Mouse (Mus musculus): ENCODE data around the gene Cux1. TPM values are rescaled to one million over a fixed set of nuclear protein-coding genes. Genes with fewer than 3 reads are reported as not detected.

Cux1 gene
- polyA plus RNA-seq, 1 experiment from 2014 or later, result 100 TPM

DNA sequence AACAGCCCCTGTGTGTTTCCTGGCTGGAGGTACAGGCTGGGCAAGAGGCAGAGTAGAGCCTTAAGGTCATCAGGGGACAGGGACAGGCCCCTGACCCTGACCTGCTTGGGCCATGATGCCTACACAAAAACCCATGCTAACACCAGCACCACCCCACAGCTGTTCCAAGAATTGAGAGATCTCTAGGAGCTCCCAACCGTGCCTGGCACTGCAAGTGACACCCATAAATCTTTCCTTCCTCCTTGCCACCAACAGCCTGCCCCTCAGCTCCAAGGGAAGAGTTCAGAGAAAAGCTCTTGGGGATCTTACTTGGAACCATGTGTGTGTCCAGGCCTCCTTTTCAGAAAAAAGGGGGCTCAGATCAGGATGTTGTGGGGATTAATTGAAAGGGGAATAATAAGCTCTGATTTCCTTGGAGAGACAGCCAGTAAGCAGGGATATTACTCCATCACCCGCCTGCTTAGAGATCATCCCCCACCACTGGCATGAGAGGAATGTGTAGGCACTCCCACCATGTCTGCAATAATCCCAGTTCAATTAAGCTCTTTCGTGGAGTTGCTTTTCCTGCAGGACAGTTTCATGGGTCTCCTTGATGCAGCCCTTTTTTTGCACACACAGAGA, 44.3 kb downstream of the Cux1 start:
- Histone ChIP-seq H3K4me1 (ENCODE audit: control insufficient read depth, insufficient read depth, low read depth, low read length) (peaks cover 3% of the 10 kb centered on the region; the same call in 1 of the 2 replicates), H3K4me3 (ENCODE audit: low read length) (no peak overlapping the region), H3K36me3 (ENCODE audit: control insufficient read depth, insufficient read depth, low read length) (no peaks in the 10 kb centered on the region), H3K27ac (ENCODE audit: low read depth, low read length) (no peak overlapping the region), H3K4me2 (ENCODE audit: low read length) (no peak overlapping the region), H3K27me3 (replicated peaks; ENCODE audit: control insufficient read depth, insufficient read depth, low read length) (no peaks in the 10 kb centered on the region), H3K9me3 (ENCODE audit: control insufficient read depth, low read length) (no peaks in the 10 kb centered on the region), H3K9ac (ENCODE audit: low read depth, low read length) (no peak overlapping the region)
- whole genome bisulfite sequencing, result 32% methylated on average over 3 of the region's 3 CpGs
- ATAC-seq, result no peak

- H3K27ac ChIP-seq (ENCODE audit: low read depth, low read length), result no peak overlapping the region
- no peak overlapping the region for H3K4me3 ChIP-seq (ENCODE audit: low read length)
- WGBS, result 85% methylated on average over 3 of the region's 3 CpGs
- H3K27me3 ChIP-seq (replicated peaks; ENCODE audit: control insufficient read depth, insufficient read depth, low read length), result no peaks in the 10 kb centered on the region
- no peaks in the 10 kb centered on the region for H3K36me3 ChIP-seq (ENCODE audit: control insufficient read depth, insufficient read depth, low read length)
- no peak overlapping the region for H3K9ac ChIP-seq (ENCODE audit: low read depth, low read length)
- H3K4me1 ChIP-seq (ENCODE audit: control insufficient read depth, insufficient read depth, low read depth, low read length), result peaks cover 3% of the 10 kb centered on the region; the same call in 1 of the 2 replicates
- H3K9me3 ChIP-seq (ENCODE audit: control insufficient read depth, low read length), result no peaks in the 10 kb centered on the region
- no peak overlapping the region for H3K4me2 ChIP-seq (ENCODE audit: low read length)
- no peak for ATAC-seq
Measured at GRCm38 (mm10) chr5:136521656-136522055, 45.6 kb downstream of the Cux1 start.

DNA sequence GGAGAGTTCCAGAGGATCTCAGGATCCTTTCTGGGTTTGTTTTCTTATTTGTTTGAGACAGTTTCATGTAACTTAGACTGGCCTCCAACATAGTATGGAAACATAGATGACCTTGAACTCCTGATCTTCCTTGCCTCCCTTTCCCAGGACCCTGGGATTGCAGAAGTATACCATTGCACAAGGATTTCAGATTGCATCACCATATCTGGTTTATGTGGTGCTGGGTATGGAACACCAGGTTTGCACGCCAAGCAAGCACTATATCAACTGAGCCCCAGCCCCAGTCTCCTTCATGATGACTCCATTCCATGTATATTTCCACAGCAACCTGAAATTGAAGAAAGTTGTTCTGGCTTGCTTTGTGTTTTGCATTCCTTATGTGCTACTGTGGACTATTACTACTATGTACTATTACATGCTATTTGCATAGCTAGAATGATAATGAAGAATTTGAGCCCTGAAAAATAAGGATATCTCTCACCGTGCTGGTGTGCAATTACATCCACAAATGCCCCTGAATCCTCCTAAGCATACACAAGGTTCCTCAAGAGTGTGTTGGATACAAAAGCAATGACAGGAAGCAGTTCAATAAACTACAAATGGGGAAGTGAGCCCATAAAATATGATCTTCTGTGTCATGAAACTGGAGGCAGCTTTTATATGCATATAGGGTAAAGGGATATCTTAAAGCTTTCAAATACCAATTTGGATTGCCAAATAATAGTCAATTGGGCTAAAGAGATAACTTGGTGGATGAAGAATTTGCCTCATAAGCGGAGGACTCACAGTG, 48.4 kb downstream of the Cux1 start:
- Histone ChIP-seq H3K4me3 (ENCODE audit: low read length) (no peak overlapping the region), H3K27ac (ENCODE audit: low read depth, low read length) (no peak overlapping the region), H3K9ac (ENCODE audit: low read depth, low read length) (no peak overlapping the region), H3K27me3 (replicated peaks; ENCODE audit: control insufficient read depth, insufficient read depth, low read length) (no peaks in the 10 kb centered on the region), H3K36me3 (ENCODE audit: control insufficient read depth, insufficient read depth, low read length) (no peaks in the 10 kb centered on the region), H3K4me2 (ENCODE audit: low read length) (no peak overlapping the region), H3K9me3 (ENCODE audit: control insufficient read depth, low read length) (no peaks in the 10 kb centered on the region), H3K4me1 (ENCODE audit: control insufficient read depth, insufficient read depth, low read depth, low read length) (peaks cover 6% of the 10 kb centered on the region; the same call in 1 of the 2 replicates)
- WGBS, result 92% methylated on average over 3 of the region's 3 CpGs
- ATAC-seq, result no peak

- 70% methylated on average over 2 of the region's 2 CpGs for WGBS
- no peak overlapping the region for H3K4me3 ChIP-seq (ENCODE audit: low read length)
- H3K4me1 ChIP-seq (ENCODE audit: control insufficient read depth, insufficient read depth, low read depth, low read length), result peaks cover 3% of the 10 kb centered on the region; the same call in 1 of the 2 replicates
- H3K9ac ChIP-seq (ENCODE audit: low read depth, low read length), result no peak overlapping the region
- no peak for ATAC-seq
- H3K27me3 ChIP-seq (replicated peaks; ENCODE audit: control insufficient read depth, insufficient read depth, low read length), result no peaks in the 10 kb centered on the region
- H3K9me3 ChIP-seq (ENCODE audit: control insufficient read depth, low read length), result no peaks in the 10 kb centered on the region
- no peak overlapping the region for H3K27ac ChIP-seq (ENCODE audit: low read depth, low read length)
- no peak overlapping the region for H3K4me2 ChIP-seq (ENCODE audit: low read length)
- no peaks in the 10 kb centered on the region for H3K36me3 ChIP-seq (ENCODE audit: control insufficient read depth, insufficient read depth, low read length)
Measured at GRCm38 (mm10) chr5:136517510-136517909, 49.8 kb downstream of the Cux1 start.

GRCm38 (mm10) chr5:136516593-136516992, 50.7 kb downstream of the Cux1 start:
- Histone ChIP-seq H3K4me1 (ENCODE audit: control insufficient read depth, insufficient read depth, low read depth, low read length) (peaks cover 3% of the 10 kb centered on the region; the same call in 1 of the 2 replicates), H3K9ac (ENCODE audit: low read depth, low read length) (no peak overlapping the region), H3K36me3 (ENCODE audit: control insufficient read depth, insufficient read depth, low read length) (no peaks in the 10 kb centered on the region), H3K27me3 (replicated peaks; ENCODE audit: control insufficient read depth, insufficient read depth, low read length) (no peaks in the 10 kb centered on the region), H3K9me3 (ENCODE audit: control insufficient read depth, low read length) (no peaks in the 10 kb centered on the region), H3K4me3 (ENCODE audit: low read length) (no peak overlapping the region), H3K4me2 (ENCODE audit: low read length) (no peak overlapping the region), H3K27ac (ENCODE audit: low read depth, low read length) (no peak overlapping the region)
- WGBS, result 89% methylated on average over 3 of the region's 3 CpGs
- ATAC-seq, result no peak

- no peak overlapping the region for H3K4me2 ChIP-seq (ENCODE audit: low read length)
- H3K27me3 ChIP-seq (replicated peaks; ENCODE audit: control insufficient read depth, insufficient read depth, low read length), result no peaks in the 10 kb centered on the region
- no peaks in the 10 kb centered on the region for H3K9me3 ChIP-seq (ENCODE audit: control insufficient read depth, low read length)
- H3K27ac ChIP-seq (ENCODE audit: low read depth, low read length), result no peak overlapping the region
- no peak for ATAC-seq
- H3K9ac ChIP-seq (ENCODE audit: low read depth, low read length), result no peak overlapping the region
- H3K4me1 ChIP-seq (ENCODE audit: control insufficient read depth, insufficient read depth, low read depth, low read length), result peaks cover 3% of the 10 kb centered on the region; the same call in 1 of the 2 replicates
- no peaks in the 10 kb centered on the region for H3K36me3 ChIP-seq (ENCODE audit: control insufficient read depth, insufficient read depth, low read length)
- no peak overlapping the region for H3K4me3 ChIP-seq (ENCODE audit: low read length)
- 45% methylated on average over 6 of the region's 6 CpGs for WGBS
Measured at GRCm38 (mm10) chr5:136514049-136514677, 53.1 kb downstream of the Cux1 start.

DNA sequence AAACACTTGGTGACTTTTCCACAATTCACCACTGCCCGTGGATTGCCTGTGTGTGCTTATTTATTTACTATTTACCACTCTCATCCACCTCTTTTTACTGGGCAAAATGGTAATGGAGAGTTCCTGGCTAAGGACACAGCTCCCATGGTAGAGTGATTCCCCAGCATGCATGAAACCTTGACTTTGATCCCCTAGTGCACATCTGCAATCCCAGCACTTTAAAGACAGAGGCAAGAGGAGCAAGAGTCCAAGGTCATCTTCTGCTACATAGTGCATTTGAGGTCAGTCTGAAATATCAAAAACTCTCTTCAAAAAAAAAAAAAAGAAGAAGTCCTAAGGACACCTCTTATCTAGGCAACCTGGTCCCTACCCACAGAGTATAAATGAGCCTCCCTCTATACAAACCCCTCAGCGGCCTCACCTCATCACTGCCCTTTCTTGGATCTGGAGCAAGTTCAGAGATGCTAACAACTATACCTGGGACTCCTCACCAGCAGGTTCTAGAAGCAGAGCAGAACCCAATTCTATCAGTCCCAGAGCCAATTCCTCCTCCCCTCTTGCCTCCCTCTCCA, 55.1 kb downstream of the Cux1 start:
- Histone ChIP-seq H3K4me1 (ENCODE audit: control insufficient read depth, insufficient read depth, low read depth, low read length) (peaks cover 3% of the 10 kb centered on the region; the same call in 1 of the 2 replicates), H3K27ac (ENCODE audit: low read depth, low read length) (no peak overlapping the region), H3K9ac (ENCODE audit: low read depth, low read length) (no peak overlapping the region), H3K4me2 (ENCODE audit: low read length) (no peak overlapping the region), H3K9me3 (ENCODE audit: control insufficient read depth, low read length) (no peaks in the 10 kb centered on the region), H3K27me3 (replicated peaks; ENCODE audit: control insufficient read depth, insufficient read depth, low read length) (no peaks in the 10 kb centered on the region), H3K4me3 (ENCODE audit: low read length) (no peak overlapping the region), H3K36me3 (ENCODE audit: control insufficient read depth, insufficient read depth, low read length) (no peaks in the 10 kb centered on the region)
- no peak for ATAC-seq
- WGBS, result 88% methylated on average over 2 of the region's 2 CpGs

DNA sequence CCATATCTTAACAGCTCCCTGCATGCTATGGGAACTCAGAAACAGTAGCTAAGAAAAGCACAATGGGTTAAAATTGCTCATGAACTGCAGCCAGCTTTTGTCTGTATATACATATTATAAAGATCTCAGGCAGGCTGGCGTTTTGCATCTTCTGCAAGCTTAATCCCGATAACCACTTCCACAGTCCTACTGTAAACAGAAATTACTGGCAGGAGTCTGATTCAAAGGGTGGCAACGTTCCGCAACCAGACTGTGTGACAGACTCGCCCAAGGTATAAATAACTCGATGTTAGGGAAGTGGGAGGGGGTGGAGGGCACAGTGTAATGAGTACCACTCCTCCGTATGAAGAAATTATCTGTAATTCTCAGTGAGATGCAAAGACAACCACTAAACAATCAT, 55.9 kb downstream of the Cux1 start:
- Histone ChIP-seq H3K4me1 (ENCODE audit: control insufficient read depth, insufficient read depth, low read depth, low read length) (peaks cover 3% of the 10 kb centered on the region; the same call in 1 of the 2 replicates), H3K9ac (ENCODE audit: low read depth, low read length) (no peak overlapping the region), H3K9me3 (ENCODE audit: control insufficient read depth, low read length) (no peaks in the 10 kb centered on the region), H3K4me3 (ENCODE audit: low read length) (no peak overlapping the region), H3K27me3 (replicated peaks; ENCODE audit: control insufficient read depth, insufficient read depth, low read length) (no peaks in the 10 kb centered on the region), H3K4me2 (ENCODE audit: low read length) (no peak overlapping the region), H3K36me3 (ENCODE audit: control insufficient read depth, insufficient read depth, low read length) (no peaks in the 10 kb centered on the region), H3K27ac (ENCODE audit: low read depth, low read length) (no peak overlapping the region)
- no peak for ATAC-seq
- WGBS, result 53% methylated on average over 7 of the region's 7 CpGs

GRCm38 (mm10) chr5:136510609-136511008, 56.7 kb downstream of the Cux1 start:
- no peak for ATAC-seq
- Histone ChIP-seq H3K27me3 (replicated peaks; ENCODE audit: control insufficient read depth, insufficient read depth, low read length) (no peaks in the 10 kb centered on the region), H3K4me3 (ENCODE audit: low read length) (no peak overlapping the region), H3K27ac (ENCODE audit: low read depth, low read length) (no peak overlapping the region), H3K4me1 (ENCODE audit: control insufficient read depth, insufficient read depth, low read depth, low read length) (peaks cover 5% of the 10 kb centered on the region), H3K9me3 (ENCODE audit: control insufficient read depth, low read length) (no peaks in the 10 kb centered on the region), H3K4me2 (ENCODE audit: low read length) (no peak overlapping the region), H3K36me3 (ENCODE audit: control insufficient read depth, insufficient read depth, low read length) (no peaks in the 10 kb centered on the region), H3K9ac (ENCODE audit: low read depth, low read length) (no peak overlapping the region)
- 96% methylated on average over 5 of the region's 5 CpGs for WGBS

Measured in hindbrain, embryonic 16.5 days (tissue).